Mouse (Mus musculus) gastrocnemius, adult 2 months (tissue): Measurements from ENCODE around the gene Gpcpd1. TPM values are rescaled to one million over a fixed set of nuclear protein-coding genes. Genes with fewer than 3 reads are reported as not detected.

Experiments
- DNase-seq: peaks from one replicate; pipeline ENCODE4 v3.0.0; 2022
- H3K27ac ChIP-seq: fragments of 200-600 bp; 2 replicates; pipeline ENCODE4 v1.8.1; 2022; ENCODE audit warnings: mild to moderate bottlenecking
- H3K4me3 ChIP-seq: fragments of 200-600 bp; 2 replicates; pipeline ENCODE4 v1.8.1; 2022; ENCODE audit warnings: mild to moderate bottlenecking, moderate library complexity
- CTCF ChIP-seq: fragments of 200-600 bp; IDR thresholded peaks from 2 replicates; pipeline ENCODE4 v1.8.1; 2022; ENCODE audit warnings: antibody characterized with exemption, mild to moderate bottlenecking, moderate library complexity
- intact Hi-C: fragments of 180-260 bp; cut with DNase I; formaldehyde crosslinking; loops from one replicate; pipeline ENCODE4 v1.15.1; 2025
- total RNA-seq, 2 experiments: library from RNA; stranded (reverse); gene quantifications; 2 replicates each; pipeline ENCODE4 v1.2.3; 2021

Gene Gpcpd1
- total RNA-seq, 2 experiments from 2014 or later: 167 to 341 TPM

DNA sequence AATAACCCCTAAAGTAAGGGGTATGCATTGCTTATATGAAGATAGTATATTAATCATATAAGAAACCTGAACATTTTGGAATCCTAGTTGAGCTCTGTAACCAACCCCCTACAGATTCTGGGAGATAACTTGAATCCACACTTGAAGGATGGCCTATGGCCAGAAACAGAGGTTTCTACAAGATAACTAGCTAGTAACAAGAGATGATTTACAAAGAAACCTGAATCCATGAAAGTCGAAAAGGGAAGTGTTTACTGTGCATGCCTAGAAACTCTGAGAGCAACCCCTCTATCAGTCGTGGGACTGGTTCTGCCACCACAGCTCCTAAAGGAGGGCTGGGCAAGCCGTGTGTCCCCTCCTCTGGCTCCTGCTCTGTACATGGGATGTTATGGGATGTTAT lies 7.8 kb downstream of the Gpcpd1 start:
- intact Hi-C loops: no loop called here
- Histone ChIP-seq H3K4me3 (no peak overlapping the region), H3K27ac (no peak overlapping the region)
- DNase-seq: no peak
- no peak for TF ChIP-seq CTCF

DNA sequence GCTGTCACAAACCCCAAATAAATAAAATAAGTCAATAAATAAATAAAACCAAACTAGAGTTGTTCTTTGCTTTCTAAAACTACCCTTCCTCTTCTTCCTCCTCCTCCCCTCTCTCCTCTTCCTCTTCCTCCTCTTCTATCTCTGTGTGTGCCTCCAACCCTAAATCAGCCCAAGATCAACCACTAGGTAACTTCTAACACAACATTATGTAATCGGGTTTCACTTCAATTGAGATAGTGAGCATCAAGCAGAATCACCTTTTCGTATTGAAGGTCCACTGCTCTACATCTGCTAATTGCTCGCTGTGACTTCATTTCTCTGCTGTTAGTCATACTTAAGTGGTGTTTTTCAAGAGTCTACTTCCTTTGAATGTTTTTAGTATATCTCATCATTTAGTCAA lies 8.8 kb downstream of the Gpcpd1 start:
- intact Hi-C loops: no loop called here
- no peak for DNase-seq
- Histone ChIP-seq H3K27ac (peak overlapping the region; percentile 100), H3K4me3 (no peak overlapping the region; the same call in 1 of the 2 replicates)
- no peak for TF ChIP-seq CTCF

DNA sequence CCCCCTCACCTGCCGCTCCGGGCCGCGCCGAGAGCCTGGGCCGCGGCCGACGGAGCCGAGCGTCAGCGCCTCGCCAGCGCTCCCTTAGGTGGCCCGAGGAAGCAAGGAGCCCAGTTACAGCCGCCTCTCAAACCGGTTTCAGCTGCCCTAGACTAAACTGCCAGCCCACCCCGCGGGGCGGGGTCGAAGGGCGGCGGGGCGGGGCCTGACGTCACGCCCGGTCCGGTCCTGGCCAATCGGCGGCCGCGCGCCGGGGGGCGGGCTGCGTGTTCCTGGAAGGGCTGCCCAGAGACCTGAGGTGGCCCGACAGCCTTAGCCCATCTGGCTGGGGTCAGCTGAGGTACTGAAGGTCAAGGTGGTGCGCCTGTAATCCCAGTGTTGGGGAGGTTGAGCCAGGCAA lies 9.5 kb downstream of the Gpcpd1 start:
- peak; percentile 98 for DNase-seq
- Histone ChIP-seq H3K27ac (peak overlapping the region; percentile 100), H3K4me3 (peak overlapping the region; percentile 98)
- intact Hi-C loops: no loop called here
- TF ChIP-seq CTCF: peak; percentile 57

DNA sequence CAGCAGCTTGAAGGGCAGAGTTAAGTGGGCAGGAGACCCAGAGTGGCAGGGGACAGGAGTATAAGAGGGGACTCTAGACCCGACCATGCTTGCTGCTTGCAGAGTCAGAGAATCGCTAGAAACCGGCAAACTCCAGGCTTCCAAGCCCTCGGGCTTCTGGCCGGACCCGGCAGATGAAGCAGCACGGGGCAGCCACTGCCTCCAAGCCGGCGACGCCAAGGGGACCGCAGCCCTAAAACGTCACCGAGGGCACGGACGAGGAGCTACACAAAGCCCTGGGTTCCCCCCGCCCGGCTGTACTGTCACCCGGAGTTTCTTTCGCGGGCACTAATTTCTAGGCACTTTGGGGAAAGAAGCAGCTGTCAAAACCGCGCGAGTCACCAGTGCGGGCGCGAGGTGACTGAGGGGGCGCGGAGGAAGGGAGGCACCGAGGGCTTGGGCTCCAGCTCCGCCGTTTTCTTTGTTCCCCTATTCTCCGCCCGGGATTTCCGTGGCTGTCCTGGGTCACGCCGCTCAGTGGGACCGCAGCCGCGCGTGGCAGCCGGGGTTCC lies 10.0 kb downstream of the Gpcpd1 start:
- intact Hi-C loops: loop anchor here (2.0 kb wide), 3 partner anchors 61 to 111 kb away; no protein-coding TSS in a partner anchor
- DNase-seq: peak; percentile 80
- Histone ChIP-seq H3K4me3 (peak overlapping the region; percentile 98), H3K27ac (peak overlapping the region; percentile 100)
- TF ChIP-seq CTCF: no peak

DNA sequence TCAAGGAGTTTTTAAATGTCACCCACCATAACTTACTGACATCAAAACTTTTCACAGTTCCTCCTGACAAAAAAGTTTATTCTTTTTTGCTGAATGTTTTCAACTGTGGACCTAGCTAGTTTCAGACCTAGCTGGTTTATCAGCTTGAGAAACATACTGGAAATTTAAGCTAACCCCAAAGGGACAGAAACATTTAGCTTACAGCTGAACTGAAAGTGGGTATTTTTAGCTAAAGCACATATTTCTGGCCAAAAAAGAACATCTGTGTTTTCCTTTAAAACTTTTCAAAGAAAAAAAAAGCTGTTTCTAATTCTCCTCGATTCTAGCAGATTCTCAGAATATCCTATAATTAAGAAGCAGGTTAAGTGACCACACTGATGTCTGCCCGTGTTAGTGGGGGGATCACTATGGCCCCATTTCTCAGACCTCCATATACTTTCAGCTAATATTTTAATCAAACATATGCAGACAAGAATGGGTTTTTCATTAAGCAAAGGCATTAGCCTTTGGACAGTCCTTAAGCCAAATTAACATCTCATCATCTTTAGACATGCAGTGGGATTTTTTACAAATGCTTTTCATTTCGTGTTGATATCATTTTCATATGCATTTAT lies 10.9 kb downstream of the Gpcpd1 start:
- TF ChIP-seq CTCF: no peak
- intact Hi-C loops: loop anchor here (2.0 kb wide), 3 partner anchors 62 to 112 kb away; no protein-coding TSS in a partner anchor
- Histone ChIP-seq H3K27ac (peak overlapping the region; percentile 100), H3K4me3 (peak overlapping the region; percentile 98)
- DNase-seq: no peak

DNA sequence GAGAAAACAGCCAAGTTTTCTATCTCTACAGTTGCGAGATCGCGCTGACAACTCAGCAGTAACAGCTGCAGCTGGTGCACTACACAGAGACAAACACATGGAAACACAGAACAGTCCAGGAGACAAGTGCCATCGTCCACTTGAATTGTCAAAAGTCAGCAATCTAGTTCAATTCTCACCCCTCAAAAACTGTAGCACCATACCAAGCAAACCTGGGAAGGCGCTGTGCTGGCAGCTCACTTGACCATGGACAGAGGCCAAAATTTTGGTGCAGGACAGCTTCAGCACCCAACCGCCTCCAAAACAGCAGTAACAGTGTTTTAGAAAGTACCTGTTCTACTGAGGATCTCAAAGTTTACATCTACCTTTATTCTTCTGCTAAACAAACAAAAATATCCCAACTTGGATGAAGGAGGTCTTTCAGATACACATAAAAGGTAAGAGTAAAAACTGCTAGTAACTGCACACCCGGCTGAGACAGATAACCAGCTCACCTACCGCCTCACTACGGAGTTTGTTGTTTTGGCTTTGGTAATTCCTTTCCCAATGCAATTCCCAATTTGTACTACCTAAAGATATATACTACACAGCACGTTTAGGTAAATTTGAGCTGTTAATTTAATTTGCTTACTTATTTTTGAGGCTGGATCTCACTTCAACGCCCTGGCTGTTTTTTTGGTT lies 11.6 kb downstream of the Gpcpd1 start:
- intact Hi-C loops: loop anchor here (2.0 kb wide), 3 partner anchors 63 to 113 kb away; no protein-coding TSS in a partner anchor
- DNase-seq: peak; percentile 87
- Histone ChIP-seq H3K4me3 (peak overlapping the region; percentile 98), H3K27ac (peak overlapping the region; percentile 100)
- TF ChIP-seq CTCF: peak; percentile 46

DNA sequence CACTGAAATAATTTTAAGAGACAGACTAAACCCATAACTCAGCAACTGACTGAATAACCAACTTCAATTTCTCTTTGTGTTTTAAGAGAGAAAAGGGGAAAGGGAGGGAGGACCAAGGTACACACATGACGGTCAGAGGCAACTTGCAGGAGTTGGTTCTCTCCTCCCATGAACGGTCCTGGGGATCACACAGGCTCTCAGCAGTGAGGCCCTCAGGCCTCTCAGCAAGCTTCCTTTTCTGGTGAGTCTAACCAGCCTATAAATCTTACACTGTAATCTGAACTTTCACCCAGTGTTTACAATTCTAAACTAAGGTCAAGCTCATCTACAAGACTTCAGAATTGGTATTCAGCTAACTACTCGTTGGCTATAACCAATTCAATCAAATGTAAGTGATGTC lies 12.3 kb downstream of the Gpcpd1 start:
- intact Hi-C loops: no loop called here
- no peak for TF ChIP-seq CTCF
- DNase-seq: peak; percentile 25
- Histone ChIP-seq H3K4me3 (peak overlapping the region; percentile 98), H3K27ac (peak overlapping the region; percentile 100)

DNA sequence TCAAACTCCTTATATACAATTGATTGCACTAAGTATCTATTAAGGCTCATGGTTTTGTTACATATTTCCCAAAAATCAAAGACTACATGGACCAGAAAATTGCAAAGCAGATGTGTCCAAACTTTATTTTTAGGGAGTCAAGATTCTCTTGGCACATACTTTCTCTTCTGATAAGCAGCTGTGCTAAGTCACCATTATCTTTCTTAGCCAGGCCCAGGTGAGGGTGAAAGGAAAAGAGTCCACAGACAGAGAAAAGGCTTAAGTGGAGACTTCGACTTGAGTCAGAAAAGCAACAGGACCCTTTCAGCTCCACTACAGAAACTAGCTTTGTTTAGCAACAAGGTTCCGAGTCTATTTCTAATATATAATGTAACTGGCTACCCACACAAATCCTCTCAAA lies 14.2 kb downstream of the Gpcpd1 start:
- no peak for TF ChIP-seq CTCF
- Histone ChIP-seq H3K4me3 (no peak overlapping the region; the same call in 1 of the 2 replicates), H3K27ac (peak overlapping the region; percentile 53)
- no peak for DNase-seq
- intact Hi-C loops: no loop called here

DNA sequence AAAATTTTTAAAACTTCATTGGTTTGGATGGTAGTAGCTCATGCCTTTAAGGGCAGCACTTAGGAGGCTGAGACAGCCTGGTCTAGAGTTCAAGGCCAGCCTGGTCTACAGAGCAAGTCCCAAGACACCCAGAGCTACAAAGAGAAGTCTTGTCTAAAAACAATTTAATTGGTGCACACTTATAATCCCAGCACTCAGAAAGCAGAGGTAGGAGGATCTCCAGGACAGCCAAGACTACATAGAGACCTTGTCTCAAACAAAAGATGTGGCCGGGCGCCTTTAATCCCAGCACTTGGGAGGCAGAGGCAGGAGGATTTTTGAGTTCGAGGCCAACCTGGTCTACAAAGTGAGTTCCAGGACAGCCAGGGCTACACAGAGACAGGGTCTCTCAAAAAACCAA lies 14.9 kb downstream of the Gpcpd1 start:
- intact Hi-C loops: no loop called here
- no peak for TF ChIP-seq CTCF
- DNase-seq: no peak
- H3K4me3 ChIP-seq: no peak overlapping the region
- H3K27ac ChIP-seq: 0 out of 2 replicates have a peak overlapping the region, but pooled peaks have one; percentile 16

DNA sequence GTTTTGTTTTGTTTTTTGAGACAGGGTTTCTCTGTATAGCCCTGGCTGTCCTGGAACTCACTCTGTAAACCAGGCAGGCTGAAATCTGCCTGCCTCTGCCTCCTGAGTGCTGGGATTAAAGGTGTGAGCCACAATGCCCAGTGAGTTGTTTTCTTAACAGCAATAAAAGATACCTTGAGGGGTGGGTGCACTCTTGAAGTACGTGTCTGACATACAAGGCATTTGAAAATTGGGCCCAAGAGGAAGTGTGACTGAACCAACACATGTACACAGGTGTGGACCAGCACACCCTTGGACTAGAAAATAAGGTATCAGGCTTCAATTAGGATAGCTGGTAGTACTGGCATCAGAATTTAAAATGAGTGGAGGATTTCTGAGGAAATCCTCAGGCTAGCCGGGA lies 16.2 kb downstream of the Gpcpd1 start:
- Histone ChIP-seq H3K4me3 (no peak overlapping the region), H3K27ac (peak overlapping the region; percentile 46; the same call in 1 of the 2 replicates)
- DNase-seq: no peak
- TF ChIP-seq CTCF: no peak
- intact Hi-C loops: no loop called here

DNA sequence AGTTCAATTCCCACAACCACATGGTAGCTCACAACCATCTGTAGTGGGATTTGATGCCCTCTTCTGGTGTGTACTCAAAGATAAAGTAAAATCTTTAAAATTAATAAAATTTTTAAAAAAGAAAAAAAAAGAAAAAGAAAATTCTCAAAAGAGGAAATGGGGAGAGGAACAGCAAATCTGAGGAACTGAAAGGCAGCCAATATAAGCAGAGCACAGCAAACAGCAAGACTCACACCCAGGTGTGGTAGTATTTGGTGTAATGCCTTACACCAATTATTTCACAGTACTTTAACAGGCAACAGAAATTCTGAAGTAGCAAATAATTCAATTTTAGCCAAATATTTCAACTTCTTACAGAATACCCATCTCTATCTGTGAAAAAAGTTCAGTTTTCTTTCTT lies 16.7 kb downstream of the Gpcpd1 start:
- H3K4me3 ChIP-seq: no peak overlapping the region
- intact Hi-C loops: no loop called here
- H3K27ac ChIP-seq: no peak overlapping the region
- no peak for TF ChIP-seq CTCF
- no peak for DNase-seq

DNA sequence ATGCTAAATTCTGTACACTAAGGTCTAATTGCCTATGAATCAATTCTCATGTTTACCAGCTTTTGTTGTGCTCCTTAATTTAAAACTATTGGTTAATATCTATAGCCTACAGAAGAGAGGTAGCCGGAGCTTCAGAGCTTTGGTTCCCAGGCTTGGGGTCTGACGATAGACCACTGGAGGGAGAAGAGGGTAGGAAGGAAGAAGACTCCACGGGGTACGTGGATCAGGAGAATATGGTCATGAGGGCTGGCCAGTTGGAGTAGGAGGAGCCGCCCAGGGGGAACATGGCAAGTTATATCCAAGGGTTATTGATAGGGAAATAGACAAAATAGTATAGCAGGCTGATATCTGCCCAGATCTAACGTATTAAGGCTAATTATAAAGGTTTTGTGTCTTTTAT lies 17.8 kb downstream of the Gpcpd1 start:
- no peak for TF ChIP-seq CTCF
- intact Hi-C loops: loop anchor here (5.0 kb wide), 1 partner anchor 37 kb away; no protein-coding TSS in a partner anchor
- no peak for DNase-seq
- no peak overlapping the region for H3K27ac ChIP-seq
- no peak overlapping the region for H3K4me3 ChIP-seq

DNA sequence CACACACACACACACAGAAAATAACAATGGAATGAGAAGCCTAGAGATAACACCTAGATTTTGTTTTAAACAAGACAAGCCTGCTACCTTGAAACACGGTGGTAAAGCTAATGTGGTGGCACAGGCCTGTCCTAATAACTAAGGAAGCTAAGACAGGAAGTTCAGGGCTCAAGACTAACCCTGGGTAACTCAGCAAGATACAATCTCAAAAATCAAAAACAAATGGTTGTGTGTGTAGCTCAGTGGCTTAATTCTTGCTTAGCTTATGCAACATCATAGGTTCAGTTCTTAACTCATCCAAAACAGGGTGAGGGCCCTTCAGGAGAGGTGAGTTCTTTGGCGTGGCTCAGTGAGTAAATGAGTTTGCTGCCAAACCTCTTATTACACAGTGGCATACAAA lies 20.1 kb downstream of the Gpcpd1 start:
- no peak for TF ChIP-seq CTCF
- intact Hi-C loops: loop anchor here (5.0 kb wide), 1 partner anchor 35 kb away; no protein-coding TSS in a partner anchor
- DNase-seq: no peak
- no peak overlapping the region for H3K27ac ChIP-seq
- H3K4me3 ChIP-seq: no peak overlapping the region
